Mouse (Mus musculus) heart, embryonic 16.5 days (tissue): Measurements from ENCODE around the gene Aamdc. TPM values are rescaled to one million over a fixed set of nuclear protein-coding genes. Genes with fewer than 3 reads are reported as not detected.

ENCODE experiments used
- ATAC-seq: fragments of 200-750 bp; cut with Nextera tagmentation; replicated peaks from 2 replicates; pipeline ENCODE4 v1.8.0; 2017; ENCODE audit warnings: moderate number of reproducible peaks; ENCODE audit not compliant: insufficient read depth, low FRiP score; ENCODE audit errors: extremely low read depth
- H3K27ac ChIP-seq: fragments of 300-500 bp; sonication (generic); 2 replicates; pipeline ENCODE4 v1.5.1; 2014; ENCODE audit warnings: mild to moderate bottlenecking, low read length, control low read depth, moderate library complexity
- H3K27me3 ChIP-seq: fragments of 300-500 bp; sonication (generic); 2 replicates; pipeline ENCODE4 v1.6.1; 2014; ENCODE audit warnings: low read length, mixed read lengths; ENCODE audit not compliant: control insufficient read depth, insufficient read depth
- H3K36me3 ChIP-seq: fragments of 300-500 bp; sonication (generic); 2 replicates; pipeline ENCODE4 v1.6.1; 2014; ENCODE audit not compliant: control insufficient read depth, insufficient read depth
- H3K4me1 ChIP-seq: fragments of 300-500 bp; sonication (generic); 2 replicates; pipeline ENCODE4 v1.6.1; 2014; ENCODE audit warnings: low read length, mixed read lengths; ENCODE audit not compliant: control insufficient read depth, insufficient read depth
- H3K4me2 ChIP-seq: fragments of 300-500 bp; sonication (generic); 2 replicates; pipeline ENCODE4 v1.6.1; 2014; ENCODE audit warnings: low read depth, mild to moderate bottlenecking, control low read depth, low read length
- H3K4me3 ChIP-seq: fragments of 300-500 bp; sonication (generic); 2 replicates; pipeline ENCODE4 v1.5.1; 2014; ENCODE audit warnings: mild to moderate bottlenecking, control low read depth, low read length
- H3K9ac ChIP-seq: fragments of 300-500 bp; sonication (generic); 2 replicates; pipeline ENCODE4 v1.6.1; 2014; ENCODE audit warnings: low read length, control low read depth
- H3K9me3 ChIP-seq: fragments of 300-500 bp; sonication (generic); replicated peaks from 2 replicates; pipeline ENCODE4 v1.6.1; 2016; ENCODE audit warnings: low read length; ENCODE audit not compliant: control insufficient read depth
- WGBS: fragments of 180-500 bp; shearing (Covaris S2); extraction: QIAGEN DNeasy Blood & Tissue Kit; methylation state at CpG from one replicate; pipeline ENCODE4 v1.1.7; 2014; 5-methylcytosine and 5-hydroxymethylcytosine counted together
- polyA plus RNA-seq: library from polyadenylated mRNA; unstranded; fragments of >200 nt; fragmentation: Nextera tagmentation; extraction: Ambion mirVana; gene quantifications from 2 replicates; pipeline ENCODE4 v1.2.1, GENCODE M21; 2015

Gene Aamdc
- polyA plus RNA-seq, 1 experiment from 2014 or later, result 53.0 TPM

DNA sequence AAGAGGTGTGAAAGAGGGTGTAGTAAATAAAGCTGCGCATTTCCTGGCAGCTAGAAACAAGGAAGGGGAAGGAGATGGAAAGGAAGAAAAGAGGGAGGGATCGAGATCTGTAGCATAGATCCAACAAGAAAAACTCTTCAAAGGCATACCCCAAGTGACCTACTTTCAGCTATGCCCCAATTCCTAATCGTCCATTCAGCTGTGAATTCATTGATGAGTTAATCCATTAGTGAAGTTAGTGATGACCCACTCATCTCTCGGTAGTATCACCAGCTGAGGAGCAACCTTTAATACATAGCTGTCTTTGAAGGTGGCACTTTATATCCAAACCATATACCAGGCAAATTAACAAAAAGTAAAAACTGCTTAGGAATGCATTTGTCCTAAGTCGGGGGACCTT lies 9.2 kb upstream of the Aamdc start:
- H3K36me3 ChIP-seq, result no peaks in the 10 kb centered on the region
- no peaks in the 10 kb centered on the region for H3K27me3 ChIP-seq
- no peak overlapping the region for H3K4me2 ChIP-seq
- H3K4me1 ChIP-seq, result peaks cover 19% of the 10 kb centered on the region
- H3K4me3 ChIP-seq, result no peak overlapping the region
- 81% methylated on average over 5 of the region's 5 CpGs for WGBS
- H3K27ac ChIP-seq, result no peak overlapping the region
- H3K9me3 ChIP-seq, result no peaks in the 10 kb centered on the region
- no peak for ATAC-seq
- no peak overlapping the region for H3K9ac ChIP-seq

DNA sequence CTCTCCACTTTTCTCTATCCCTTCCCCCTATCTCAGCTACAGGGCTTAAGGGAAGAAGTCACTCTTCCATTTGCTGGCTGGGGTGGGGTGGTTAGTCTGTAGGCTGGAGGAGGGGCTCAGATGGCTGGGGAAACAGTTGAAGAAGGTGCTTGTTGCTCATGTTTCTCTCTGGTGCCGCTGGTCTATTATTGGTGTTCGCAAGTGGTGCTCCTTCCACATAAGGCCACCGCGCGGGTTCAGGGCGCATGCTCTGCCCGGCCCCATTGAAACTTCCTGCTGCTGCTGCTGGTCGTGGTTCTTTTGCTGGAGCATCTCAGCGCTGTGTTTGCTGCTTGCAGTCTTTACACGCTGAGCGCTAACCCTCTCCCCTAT lies 1.5 kb upstream of the Aamdc start:
- Histone ChIP-seq H3K4me2 (peak overlapping the region; percentile 92), H3K27me3 (no peaks in the 10 kb centered on the region), H3K4me1 (peaks cover 12% of the 10 kb centered on the region), H3K36me3 (no peaks in the 10 kb centered on the region), H3K27ac (peak overlapping the region; percentile 99), H3K4me3 (peak overlapping the region; percentile 100), H3K9ac (peak overlapping the region; percentile 100), H3K9me3 (no peaks in the 10 kb centered on the region)
- peak; percentile 61 for ATAC-seq
- 0% methylated on average over 11 of the region's 11 CpGs for WGBS

DNA sequence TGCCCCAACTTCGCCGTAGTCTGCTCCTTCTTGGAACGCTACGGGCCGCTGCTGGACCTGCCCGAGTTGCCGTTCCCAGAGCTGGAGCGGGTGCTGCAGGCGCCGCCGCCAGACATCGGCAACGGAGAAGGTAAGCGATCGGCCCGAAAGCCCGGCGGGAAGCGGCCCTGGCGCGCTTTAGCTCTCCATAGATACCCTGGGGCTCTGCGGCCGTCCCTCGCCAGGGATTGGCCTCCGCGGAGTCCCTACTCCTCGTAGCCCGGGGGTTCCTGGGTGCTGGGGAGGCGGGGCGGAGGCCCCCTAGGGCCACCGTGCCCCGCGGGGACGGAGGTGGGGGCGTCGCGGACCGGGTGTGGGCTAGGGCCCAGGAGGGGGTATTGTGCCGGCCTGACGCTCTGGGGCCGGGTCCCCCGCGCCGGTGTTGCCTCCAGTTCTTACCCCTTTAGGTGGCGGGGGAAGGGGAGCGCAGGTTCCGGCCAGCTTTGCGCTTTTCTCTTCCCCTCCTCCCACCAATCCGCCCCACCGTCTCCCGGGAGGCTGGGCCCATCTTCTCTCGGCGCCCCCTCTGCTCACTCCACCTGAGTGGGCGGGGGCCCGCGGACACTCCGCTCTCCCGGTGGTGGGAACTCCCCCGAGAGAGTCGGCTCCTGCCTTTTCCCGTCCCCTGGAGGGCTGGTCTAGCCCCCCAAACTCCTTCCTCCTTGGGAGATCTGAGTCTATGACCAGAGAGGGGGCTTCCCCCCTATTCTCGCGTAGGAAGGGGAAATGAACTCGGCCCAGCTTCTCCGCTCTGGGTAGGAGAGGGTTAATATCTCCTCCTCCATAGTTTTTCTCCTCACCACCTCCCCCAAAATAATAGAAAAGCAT lies 912 bp upstream of the Aamdc start:
- Histone ChIP-seq H3K9me3 (no peaks in the 10 kb centered on the region), H3K9ac (peak overlapping the region; percentile 100), H3K4me1 (peaks cover 12% of the 10 kb centered on the region), H3K27me3 (no peaks in the 10 kb centered on the region), H3K27ac (peak overlapping the region; percentile 99), H3K4me3 (peak overlapping the region; percentile 100), H3K4me2 (peak overlapping the region; percentile 92), H3K36me3 (peaks cover 1% of the 10 kb centered on the region)
- peak; percentile 33 for ATAC-seq
- WGBS, result under 1% methylated on average over 65 of the region's 65 CpGs

DNA sequence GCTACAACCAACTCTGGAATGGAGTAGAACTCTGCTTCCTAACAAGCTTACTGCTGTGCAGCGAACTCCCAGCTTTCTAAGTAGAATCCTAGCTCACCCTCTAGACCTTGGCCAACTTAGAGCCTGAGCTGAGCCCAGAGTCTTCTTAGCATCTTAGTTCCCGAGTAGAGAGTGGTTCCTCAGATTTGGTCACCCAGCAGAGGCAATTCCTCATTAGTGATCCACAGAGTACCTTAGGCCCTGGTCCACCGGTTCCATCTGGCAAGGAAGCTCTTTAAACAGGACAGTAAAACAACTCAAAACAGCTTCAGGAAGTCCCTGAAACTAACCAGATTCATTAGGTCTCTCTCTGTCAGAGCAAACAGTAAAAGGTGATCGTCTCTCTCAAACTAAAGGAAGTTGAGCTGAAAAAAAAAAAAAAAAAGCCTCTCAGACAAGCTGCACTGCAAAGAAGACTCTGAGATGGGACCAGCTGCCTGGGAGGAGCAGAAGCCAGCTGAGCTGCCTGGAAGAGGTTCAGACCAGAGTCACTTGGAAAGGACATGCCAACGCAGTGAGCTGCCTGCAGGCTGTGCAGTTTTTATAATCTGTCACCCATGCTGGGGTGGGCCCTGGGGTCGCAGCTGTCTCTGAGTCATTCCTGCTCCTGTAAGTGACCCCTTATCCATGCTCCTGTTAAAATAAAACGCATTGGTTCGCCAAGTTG lies 783 bp downstream of the Aamdc start:
- H3K36me3 ChIP-seq, result peaks cover 10% of the 10 kb centered on the region
- ATAC-seq, result no peak
- H3K27me3 ChIP-seq, result no peaks in the 10 kb centered on the region
- peak overlapping the region; percentile 100 for H3K4me3 ChIP-seq
- peaks cover 7% of the 10 kb centered on the region for H3K4me1 ChIP-seq
- peak overlapping the region; percentile 84 for H3K27ac ChIP-seq
- peak overlapping the region; percentile 77 for H3K4me2 ChIP-seq
- 26% methylated on average over 8 of the region's 8 CpGs for WGBS
- H3K9ac ChIP-seq, result peak overlapping the region; percentile 79
- H3K9me3 ChIP-seq, result no peaks in the 10 kb centered on the region

DNA sequence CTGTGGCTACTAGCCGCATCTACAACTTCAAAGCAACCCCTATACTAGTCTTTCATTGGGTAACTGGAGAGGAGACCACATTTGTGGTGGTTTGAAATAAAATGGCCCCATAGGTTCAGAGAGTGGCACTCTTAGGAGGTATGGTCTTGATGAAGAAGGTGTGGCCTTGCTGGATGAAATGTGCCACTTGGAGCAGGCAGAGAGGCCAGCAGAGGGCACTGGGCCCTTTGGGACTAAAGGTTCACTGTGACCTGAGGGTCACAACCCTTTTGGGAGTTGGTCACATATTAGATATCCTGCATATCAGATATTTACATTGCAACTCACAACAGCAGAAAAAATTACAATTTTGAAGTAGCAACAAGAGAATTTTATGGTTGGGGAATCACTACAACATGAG lies 8.9 kb downstream of the Aamdc start:
- Histone ChIP-seq H3K4me1 (no peaks in the 10 kb centered on the region), H3K9me3 (no peaks in the 10 kb centered on the region), H3K4me3 (no peak overlapping the region), H3K27me3 (no peaks in the 10 kb centered on the region), H3K4me2 (no peak overlapping the region), H3K36me3 (peaks cover 10% of the 10 kb centered on the region), H3K27ac (no peak overlapping the region), H3K9ac (no peak overlapping the region)
- WGBS, result 92% methylated on average over 1 of the region's 1 CpGs
- no peak for ATAC-seq

DNA sequence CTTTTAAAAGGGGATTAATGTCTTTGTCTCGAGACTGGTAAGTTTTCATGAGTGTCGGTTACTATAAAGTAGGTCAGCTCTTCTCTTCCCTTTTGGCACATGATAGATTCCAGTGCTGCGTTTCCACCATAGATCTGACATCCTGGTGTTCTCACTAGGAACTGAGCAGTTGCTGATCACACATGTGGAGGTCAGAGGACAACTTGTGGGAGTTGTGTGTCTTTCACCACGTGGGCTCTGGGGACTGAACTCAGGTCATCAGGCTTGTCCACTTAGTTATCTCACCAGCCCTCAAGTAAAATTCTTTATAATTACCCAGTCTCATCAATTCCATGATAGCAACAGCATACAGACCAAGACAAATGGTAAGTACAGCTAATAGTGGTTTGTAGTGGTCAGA lies 9.9 kb downstream of the Aamdc start:
- no peak overlapping the region for H3K9ac ChIP-seq
- H3K36me3 ChIP-seq, result peaks cover 4% of the 10 kb centered on the region
- H3K4me2 ChIP-seq, result no peak overlapping the region
- ATAC-seq, result no peak
- no peaks in the 10 kb centered on the region for H3K4me1 ChIP-seq
- WGBS, result 63% methylated on average over 4 of the region's 4 CpGs
- H3K27ac ChIP-seq, result no peak overlapping the region
- no peaks in the 10 kb centered on the region for H3K9me3 ChIP-seq
- H3K27me3 ChIP-seq, result no peaks in the 10 kb centered on the region
- no peak overlapping the region for H3K4me3 ChIP-seq

DNA sequence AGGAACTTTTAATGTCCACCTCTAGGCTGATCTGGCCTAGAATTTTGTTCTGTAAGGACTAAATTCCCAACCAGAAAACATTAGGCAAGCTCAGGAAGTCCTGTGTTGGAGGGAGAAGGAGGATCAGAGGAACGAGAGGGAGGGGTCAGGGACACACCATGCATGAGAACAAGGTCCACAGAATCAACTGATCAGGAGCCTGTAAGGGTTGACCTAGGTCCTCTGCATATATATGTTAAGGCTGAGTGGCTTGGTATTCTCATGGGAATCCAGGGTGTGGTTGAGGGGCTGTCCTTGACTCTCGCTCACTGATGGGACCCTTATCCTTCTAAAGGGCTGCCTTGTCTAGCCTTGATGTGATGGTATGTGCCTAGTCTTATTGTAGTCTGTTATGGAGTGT lies 15.7 kb downstream of the Aamdc start:
- Histone ChIP-seq H3K27me3 (no peaks in the 10 kb centered on the region), H3K36me3 (peaks cover 2% of the 10 kb centered on the region; the same call in 1 of the 2 replicates), H3K4me3 (no peak overlapping the region), H3K27ac (no peak overlapping the region), H3K9me3 (no peaks in the 10 kb centered on the region), H3K9ac (no peak overlapping the region), H3K4me1 (no peaks in the 10 kb centered on the region), H3K4me2 (no peak overlapping the region)
- 84% methylated on average over 2 of the region's 2 CpGs for WGBS
- ATAC-seq, result no peak

DNA sequence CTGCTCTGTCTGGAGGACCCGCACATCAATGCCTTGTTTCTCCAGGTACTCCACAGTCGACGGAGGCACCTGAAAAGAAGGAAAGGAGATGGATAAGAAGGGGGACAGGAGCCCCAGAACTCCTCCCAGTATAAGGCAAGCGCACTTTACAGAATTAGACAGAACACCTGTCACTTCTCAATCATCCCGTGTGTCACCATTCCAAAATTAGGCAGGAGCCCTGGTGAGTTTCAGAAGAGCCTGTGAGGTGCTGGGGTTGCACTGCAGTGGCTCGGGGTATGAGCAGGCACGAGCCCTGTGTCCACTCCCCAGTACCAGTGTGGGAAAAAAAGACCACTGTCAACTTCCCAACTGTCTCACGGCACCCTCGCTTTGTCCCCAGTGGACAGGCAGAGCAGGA lies 28.6 kb downstream of the Aamdc start:
- no peak for ATAC-seq
- H3K4me3 ChIP-seq, result no peak overlapping the region
- no peaks in the 10 kb centered on the region for H3K9me3 ChIP-seq
- H3K4me2 ChIP-seq, result no peak overlapping the region
- H3K27ac ChIP-seq, result no peak overlapping the region
- no peaks in the 10 kb centered on the region for H3K27me3 ChIP-seq
- WGBS, result 78% methylated on average over 9 of the region's 9 CpGs
- no peaks in the 10 kb centered on the region for H3K4me1 ChIP-seq
- H3K9ac ChIP-seq, result no peak overlapping the region
- no peaks in the 10 kb centered on the region for H3K36me3 ChIP-seq

DNA sequence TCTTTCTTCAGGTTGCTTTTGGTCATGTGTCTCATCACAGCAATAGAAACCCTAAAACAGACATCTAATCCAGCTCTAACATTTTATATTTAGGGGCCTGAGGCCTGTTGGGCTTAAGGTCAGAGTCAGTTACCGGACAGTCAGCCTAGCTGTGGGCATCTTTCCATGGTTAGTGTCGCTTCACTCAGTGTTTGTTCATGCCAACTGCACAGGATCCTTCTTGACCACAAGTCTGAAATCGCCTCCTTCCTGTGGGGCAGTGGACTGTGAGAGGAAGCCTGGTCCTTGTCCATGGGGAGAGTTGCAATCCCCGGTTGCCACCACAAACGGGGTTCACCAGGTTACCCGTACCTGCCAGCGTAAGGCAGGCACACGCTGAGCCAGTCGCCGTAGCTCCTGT lies 30.0 kb downstream of the Aamdc start:
- Histone ChIP-seq H3K9ac (no peak overlapping the region), H3K27me3 (no peaks in the 10 kb centered on the region), H3K27ac (no peak overlapping the region), H3K4me2 (no peak overlapping the region), H3K4me3 (no peak overlapping the region), H3K9me3 (no peaks in the 10 kb centered on the region), H3K36me3 (no peaks in the 10 kb centered on the region), H3K4me1 (no peaks in the 10 kb centered on the region)
- no peak for ATAC-seq
- 88% methylated on average over 10 of the region's 10 CpGs for WGBS
